Mouse (Mus musculus): ENCODE measurements around the gene Clasp2.

Gene Clasp2

DNA sequence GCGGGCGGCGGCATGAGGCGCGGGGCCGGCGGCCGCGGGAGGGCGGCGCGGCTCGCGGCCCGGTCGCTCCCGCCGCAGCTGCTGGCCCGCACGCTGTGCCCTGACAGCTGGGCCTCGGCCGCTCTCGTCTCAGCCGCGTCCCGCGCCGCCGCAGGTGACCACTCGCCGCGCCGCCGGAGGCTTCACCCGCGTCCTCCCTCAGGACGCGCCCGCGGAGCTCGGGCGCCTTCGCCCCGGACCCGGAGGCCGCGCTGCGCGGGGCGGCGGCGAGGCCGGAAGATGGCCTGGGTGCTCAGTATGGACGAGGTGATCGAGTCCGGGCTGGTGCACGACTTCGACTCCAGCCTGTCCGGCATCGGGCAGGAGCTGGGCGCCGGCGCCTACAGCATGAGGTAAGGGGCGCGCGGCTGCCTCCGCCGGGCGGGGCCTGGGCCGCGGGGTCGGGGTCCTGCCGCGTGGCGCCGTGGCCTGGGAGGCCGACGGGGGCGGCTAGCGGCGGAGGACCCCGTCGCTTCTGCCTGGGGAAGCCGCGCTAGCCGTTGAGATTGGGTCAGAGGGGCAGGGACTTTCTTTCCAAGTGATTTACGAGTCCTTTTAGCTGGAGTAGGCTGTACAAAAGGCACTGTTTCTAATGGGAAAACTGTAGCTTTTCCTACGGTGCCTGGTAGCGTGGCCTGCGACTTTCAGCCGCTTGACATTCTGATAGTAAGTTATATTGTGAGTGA is 190.3 kb downstream of the Clasp2 start:
- peak; percentile 10 for DNase-seq (ENCODE audit: low spot score)

DNA sequence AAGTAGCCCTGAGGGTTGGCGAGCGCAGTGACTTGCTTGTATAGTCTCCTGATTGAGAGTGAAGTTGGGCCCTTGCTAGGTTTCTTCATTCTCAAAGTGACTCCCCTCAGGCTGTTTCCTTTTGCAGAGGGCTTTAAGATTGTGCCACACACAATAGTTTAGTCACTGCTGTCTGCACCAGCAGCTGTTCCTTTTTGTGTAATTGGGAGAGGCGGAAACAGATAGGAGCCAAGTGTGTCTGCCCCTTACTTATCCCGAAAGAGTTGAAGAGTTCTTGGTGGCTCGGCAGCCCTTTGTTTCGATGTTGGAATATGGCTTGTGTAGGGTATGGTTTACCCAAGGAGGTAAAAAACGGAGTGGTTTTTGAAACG is 190.8 kb downstream of the Clasp2 start:
- peak; percentile 13 for DNase-seq (ENCODE audit: low spot score)

DNA sequence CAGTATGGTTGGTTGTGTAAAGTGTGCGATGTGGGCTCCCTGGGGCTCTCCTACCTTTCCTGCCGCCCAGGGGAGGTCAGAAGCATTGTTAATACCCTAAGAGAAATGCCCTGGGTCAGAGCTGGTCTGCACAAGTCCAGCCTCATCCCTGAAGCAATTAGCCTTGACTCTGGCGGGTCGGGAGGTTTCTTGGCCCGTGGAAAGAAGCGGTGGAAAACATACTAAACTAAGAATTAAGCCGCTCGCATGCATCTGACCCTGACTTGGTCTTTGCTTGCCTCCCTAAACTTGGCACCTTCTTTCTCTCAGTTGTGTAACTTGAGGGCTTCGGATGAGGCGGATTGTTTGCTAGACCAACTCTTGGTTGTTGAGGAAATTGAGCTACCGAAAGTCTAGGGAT is 191.2 kb downstream of the Clasp2 start:
- DNase-seq (ENCODE audit: low spot score) = no peak

DNA sequence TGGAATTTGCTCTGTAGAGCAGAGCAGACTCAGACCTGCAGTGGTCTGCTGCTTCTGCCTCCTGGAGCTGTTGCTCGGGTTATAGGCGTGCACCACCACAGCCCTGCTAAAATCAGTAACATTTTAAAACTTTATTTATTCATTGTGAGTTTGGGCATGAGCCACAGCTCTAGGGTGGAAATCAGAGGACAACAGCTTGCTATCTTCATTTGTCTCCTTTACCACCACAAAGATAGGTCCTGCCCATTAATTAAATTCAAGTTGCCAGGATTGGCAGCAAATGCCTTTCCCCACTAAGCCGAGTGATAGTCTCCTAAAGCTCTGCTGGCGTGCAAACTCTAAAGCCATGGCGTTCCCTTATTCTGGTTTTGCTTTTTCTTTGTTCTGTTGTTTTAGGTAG is 194.4 kb downstream of the Clasp2 start:
- no peak for DNase-seq (ENCODE audit: low spot score)

DNA sequence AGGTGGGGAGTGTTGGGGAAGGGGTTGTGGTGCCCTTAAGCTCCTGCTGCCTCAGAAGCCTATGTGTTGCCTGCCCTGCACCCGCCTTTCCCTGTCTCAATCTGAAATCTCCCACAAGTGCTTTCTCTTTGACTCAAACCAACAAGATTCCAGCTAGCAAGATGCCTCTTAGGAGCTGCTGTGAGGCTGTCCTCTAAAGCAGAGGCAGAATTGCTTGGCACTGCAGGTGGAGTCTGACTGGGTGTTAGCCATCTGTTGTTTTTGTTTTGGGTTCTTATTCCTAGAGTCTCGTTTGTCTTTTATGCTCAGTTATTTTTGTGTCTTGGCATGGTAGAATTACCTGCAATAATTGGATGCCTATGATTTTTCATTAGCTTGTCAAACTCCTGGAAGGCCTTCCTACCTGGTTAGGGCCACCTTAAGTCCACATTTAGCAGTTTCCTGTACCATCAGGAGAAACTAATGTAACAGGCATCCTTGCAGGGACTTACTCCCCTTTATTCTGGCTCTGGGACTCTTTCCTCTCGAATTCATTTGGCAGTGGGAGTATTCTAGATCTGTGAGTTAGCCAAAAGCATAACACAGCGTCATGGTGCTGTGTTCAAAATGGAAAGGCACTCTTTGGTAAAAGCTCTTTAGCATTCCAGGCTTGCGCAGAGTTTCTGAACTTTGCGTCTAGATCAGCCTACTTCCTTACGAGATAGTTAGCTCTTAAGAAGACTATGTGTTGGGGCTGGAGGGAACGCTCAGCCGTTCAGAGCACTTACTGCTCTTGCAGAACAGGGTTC is 198.0 kb downstream of the Clasp2 start:
- no peak for DNase-seq (ENCODE audit: low spot score)

DNA sequence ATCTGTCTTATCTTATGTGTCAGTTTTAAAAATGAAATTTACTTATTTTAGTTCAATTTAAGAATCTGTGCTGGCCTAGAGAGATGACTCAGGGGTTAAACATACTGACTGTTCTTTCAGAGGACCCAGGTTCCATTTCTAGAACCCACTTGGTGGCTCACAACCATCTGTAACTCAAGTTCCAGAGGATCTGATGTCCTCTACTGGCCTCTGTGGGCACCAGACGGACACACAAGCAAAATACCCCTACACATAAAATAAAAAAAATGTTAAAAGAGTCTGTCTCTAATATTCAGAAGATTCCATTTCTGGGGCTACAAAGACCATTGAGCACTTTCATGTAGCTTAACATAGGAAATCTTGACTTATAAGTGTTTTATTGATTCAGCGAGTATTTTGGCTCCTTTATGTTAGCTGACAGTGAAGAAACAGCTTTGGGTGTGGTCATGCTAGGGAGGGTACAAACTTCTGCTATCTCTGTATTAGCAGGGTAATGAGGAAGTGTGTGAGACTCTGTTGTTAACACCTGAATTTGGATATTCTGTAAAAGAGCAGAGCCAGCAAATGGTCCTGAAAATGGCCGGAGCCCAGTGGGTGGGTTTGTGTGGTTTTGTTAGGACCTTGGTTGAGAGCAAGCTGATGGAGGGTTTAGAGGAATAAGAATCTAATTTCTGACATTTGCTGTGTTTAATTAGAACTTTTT is 200.0 kb downstream of the Clasp2 start:
- DNase-seq (ENCODE audit: low spot score) = no peak

DNA sequence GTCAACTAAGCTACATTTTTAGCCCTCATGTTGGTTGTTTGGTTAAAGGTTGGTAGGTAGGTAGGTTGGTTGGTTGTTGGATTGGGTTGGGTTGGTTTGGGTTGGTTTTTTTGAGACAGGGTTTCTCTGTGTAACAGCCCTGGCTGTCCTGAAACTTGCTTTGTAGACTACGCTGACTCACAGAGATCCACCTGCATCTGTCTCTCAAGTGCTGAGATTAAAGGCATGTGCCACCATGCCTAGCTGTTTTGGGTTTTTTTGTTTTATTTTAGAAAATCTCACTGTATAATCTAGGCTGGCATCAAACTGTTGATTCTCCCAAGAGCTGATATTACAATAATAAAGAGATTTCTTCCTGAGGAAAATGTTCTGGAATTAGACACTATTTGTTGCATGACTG is 202.1 kb downstream of the Clasp2 start:
- no peak for DNase-seq (ENCODE audit: low spot score)

DNA sequence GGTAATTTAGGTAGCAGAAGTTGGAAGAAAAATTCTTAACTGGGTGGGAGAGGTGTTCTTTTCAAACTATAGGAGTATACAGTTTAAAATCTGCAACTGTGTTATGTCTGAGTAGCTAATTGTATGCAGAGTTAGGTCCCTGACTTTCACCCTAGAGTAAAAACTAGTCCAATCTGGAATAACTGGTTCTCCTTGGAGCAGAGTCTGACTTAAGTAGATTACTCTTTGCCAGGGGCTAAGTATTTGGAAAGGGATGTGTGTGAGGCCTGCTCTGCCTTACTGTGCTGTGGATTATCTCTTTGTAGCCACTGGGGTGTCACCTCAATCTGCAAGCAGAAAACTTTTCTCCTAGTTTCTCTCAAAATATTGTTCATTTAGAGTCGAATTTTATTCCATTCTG is 205.9 kb downstream of the Clasp2 start:
- DNase-seq (ENCODE audit: low spot score) = no peak

DNA sequence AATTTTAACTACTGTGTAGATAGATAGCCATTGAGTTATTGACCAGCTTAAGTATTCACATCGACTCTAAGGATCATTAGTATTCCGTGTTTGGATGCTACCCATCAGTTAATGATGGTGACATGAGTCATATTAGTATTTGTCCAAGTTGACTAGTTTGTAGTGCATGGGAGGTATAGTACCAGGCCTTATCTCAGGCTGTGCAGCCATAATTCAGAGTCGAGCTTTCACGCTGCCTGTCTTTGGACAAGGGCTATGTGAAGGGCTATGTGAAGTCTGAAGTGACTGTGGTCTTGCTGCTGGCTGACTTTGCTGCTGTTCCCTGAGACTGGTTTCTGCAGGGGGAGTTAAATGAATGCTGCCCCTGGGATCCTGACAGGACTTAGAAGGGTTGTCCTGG is 216.5 kb downstream of the Clasp2 start:
- DNase-seq (ENCODE audit: low spot score) = no peak

DNA sequence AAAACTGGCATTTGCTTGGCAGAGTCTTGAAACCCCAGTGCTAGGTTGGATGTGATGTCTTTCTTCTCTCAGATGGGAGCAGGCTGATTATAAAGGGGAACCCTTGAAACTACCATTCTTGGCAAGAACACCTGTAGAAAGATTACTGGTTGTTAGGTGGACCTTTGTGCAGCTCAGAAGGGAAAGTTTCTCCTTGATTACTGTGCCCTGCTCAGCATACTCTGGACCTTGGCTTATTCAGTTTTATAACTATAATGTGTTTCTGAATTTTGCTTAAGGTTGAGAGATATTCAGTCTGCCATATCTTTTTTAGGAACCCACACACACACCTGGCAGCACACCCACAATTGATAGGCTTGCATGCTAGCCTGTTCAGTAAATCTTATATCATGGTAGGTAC is 222.4 kb downstream of the Clasp2 start:
- no peak for DNase-seq (ENCODE audit: low spot score)

DNA sequence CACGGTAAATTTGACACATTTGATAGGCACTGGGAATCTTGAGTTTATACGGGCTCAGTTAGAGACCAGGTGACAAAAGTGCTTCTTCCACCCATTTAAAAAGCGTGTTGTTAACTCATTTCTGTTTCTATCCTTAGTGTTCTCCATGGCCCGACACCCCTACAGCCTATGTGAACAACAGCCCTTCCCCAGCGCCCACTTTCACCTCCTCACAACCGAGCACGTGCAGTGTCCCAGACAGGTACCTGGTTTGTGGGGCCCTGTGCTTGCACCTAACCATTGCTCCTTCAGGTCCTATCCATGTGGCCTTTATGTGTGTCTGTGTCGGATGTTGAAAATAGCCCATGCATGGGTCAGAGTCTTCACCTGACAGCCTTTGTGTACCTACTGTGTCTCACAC is 223.1 kb downstream of the Clasp2 start:
- DNase-seq (ENCODE audit: low spot score) = no peak

DNA sequence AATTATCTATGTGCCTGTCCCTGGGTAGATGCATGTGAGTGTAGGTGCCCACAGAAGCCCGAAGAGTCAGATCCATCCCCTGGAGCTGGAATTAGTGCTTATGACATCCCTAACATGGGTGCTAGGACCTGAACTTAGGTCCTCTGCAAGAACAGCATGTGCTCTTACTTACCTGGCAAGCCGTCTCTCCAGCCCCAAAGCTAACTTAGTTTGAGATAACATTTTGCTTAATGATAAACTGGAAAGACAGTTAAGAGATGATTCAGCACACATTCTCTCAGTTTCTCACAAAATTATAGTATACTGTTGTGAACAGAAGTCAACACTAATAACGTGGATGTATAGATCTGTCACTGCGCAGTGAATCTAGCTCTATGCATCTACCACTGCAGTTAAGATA is 225.6 kb downstream of the Clasp2 start:
- DNase-seq (ENCODE audit: low spot score) = no peak

DNA sequence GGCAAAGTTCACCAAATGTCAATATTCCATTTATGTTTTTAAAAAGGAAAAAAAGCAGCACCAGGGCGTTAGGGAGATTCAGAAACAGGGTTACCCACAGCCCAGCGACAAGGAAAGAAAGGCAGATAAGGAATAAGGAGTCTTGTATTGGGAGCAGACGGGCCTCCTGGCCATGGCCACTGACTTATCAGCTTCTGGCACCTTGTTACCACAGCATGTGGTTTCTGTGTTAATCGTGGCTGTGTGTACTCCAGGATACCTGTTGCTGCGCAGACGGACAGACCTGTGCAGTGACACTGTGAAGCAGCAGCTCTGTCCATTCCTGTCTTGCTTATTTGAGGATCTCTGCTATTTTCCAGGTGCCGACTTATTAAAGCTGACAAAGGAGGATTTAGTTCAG is 227.7 kb downstream of the Clasp2 start:
- no peak for DNase-seq (ENCODE audit: low spot score)

Data from T-cell, adult 2 months (primary cell).